Mouse (Mus musculus): ENCODE data around the gene Rap2b.

DNA sequence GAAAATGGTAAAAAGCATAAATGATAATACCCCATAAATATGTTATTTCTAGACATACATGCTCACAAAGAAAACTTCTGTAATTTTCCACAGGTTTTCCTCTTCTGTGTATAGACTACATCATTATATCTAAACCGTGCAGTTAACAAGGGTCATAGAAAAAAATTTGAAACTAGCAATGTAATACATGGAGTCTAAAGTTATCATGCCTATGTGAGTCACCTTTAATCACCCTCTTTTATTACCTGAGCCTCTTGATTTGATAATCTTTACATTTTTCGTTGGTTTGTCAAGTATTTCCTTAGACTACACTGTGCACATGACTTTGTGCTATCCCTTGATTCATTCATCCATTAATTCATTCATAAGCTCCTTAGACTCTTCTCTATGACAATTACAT is 46.4 kb upstream of the Rap2b start:
- TF ChIP-seq CTCF (IDR thresholded peaks at IDR 0.05; ENCODE audit: low read depth, low read length), result no peak
- TF ChIP-seq POLR2A (IDR thresholded peaks at IDR 0.05; ENCODE audit: extremely low read depth, insufficient read depth, low read length), result no peak

Data from liver, adult 2 months (tissue).